Mouse (Mus musculus) brain, embryonic 14.5 days (tissue): ENCODE results near the gene Foxd2.

Experiments used
- CTCF ChIP-seq: fragments of 200-500 bp; IDR thresholded peaks from 2 replicates; pipeline ENCODE4 v1.5.1; 2012; ENCODE audit warnings: inconsistent platforms, mild to moderate bottlenecking, moderate library complexity, borderline replicate concordance; ENCODE audit not compliant: insufficient read depth, insufficient read length; ENCODE audit errors: extremely low read depth
- POLR2A ChIP-seq: fragments of 200-500 bp; IDR thresholded peaks from 2 replicates; pipeline ENCODE4 v1.6.1; 2012; ENCODE audit warnings: mild to moderate bottlenecking, inconsistent platforms, borderline replicate concordance; ENCODE audit not compliant: poor library complexity, insufficient read depth, insufficient read length, severe bottlenecking; ENCODE audit errors: extremely low read depth

DNA sequence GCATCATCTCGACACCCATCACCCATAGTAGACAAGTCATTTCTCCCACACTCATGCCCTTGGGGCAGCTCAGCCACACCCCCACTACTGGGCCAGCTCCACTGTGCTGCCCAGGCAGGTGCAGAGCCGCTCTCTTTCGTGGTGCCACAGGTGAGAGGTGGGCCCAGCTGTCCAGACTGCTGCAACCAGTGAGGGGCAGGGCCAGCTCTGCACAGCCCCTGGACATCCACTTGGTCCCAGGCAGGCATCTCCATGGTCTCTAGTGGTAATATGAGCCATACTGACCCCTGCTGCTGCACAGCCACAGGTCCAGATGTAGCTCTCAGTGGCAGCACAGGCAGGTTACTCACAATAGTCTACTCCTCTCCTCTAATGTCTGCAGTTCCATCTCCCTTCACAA, 44.5 kb upstream of the Foxd2 start:
- no peak for TF ChIP-seq CTCF
- no peak for TF ChIP-seq POLR2A
